Mouse (Mus musculus) lung, adult 2 months (tissue): Measurements from ENCODE around the gene Cdk11b.
"Not testable (repeated sequence)": the region's sequence is repeated elsewhere in the genome, so short reads cannot be mapped to it uniquely, and the experiment has no call there.

Experiments used
- CTCF ChIP-seq: fragments of 200-500 bp; IDR thresholded peaks from 2 replicates; pipeline ENCODE4 v1.5.1; 2011; ENCODE audit warnings: mild to moderate bottlenecking, low read length, control low read depth; ENCODE audit not compliant: insufficient read depth
- POLR2A ChIP-seq: fragments of 200-500 bp; IDR thresholded peaks from 2 replicates; pipeline ENCODE4 v1.6.1; 2011; ENCODE audit warnings: low read depth, mild to moderate bottlenecking, control low read depth, low read length, borderline replicate concordance; ENCODE audit errors: extremely low read depth

GRCm38 (mm10) chr4:155683670-155684277, 59.1 kb downstream of the Cdk11b start:
- TF ChIP-seq CTCF, POLR2A: not testable (repeated sequence)
